Mouse (Mus musculus) urinary bladder, postnatal 4 days (tissue): ENCODE measurements at regions not wholly inside any gene's neighbourhood (a gene's known extent, or its start where the extent isn't known, plus 50 kb on each side); places are given as distances from the start of the nearest gene placed in this dataset.

Experiments
- DNase-seq, 2 experiments: peaks; one replicate each; pipeline ENCODE4 v3.0.0; 2021 to 2022; ENCODE audit warnings: low spot score in 2 of 2

DNA sequence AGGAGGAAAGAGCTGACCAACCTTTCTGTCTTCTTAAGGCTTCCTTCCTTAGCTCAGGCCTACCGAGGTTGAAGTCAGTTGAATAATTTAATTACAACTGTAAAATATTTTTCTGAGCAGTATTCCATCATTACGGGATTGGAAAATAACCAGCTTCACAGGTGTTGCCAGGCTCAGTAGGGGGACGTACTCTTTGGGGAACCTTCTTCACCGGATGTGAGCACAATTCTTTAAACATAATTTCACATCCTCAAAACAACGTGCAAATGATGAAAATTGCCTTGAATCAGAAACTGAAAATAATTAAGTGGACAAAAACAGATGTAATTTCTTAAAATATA lies 515.9 kb downstream of the Tns3 start:
- DNase-seq, result no peak

DNA sequence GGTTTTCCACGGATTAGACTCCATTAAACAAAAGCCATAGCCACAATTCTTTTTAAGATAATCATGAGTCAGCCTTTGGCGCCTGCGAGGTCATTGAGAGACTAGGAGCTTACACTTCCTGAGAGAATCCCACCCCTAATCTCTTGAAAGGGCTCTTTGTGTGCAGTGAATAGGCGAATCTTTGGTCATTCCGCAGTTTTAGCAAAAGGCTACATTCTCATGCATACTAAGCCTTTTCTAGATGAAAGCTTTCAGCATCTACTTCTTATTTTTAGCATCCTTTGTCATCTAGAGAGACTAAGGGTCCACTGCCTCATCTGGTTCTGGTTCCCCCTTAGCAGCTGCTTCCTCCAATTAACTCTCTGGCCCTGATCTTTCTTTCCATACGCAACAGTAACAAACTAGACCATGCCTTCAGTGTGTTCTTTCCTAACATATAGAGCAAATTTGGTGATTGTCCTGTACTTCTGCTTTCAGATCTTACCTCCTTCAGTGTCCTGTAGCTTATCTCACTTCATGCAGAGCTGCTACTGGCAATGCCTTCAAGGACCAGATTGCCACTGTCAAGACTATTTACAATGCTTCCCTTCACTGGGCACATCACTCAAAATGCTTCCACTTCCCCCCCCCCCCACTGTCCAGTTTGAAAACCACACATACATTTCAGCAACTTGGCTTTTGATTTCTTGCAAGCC lies 516.4 kb downstream of the Tns3 start:
- no peak for DNase-seq

GRCm38 (mm10) chr11:8137366-8137765 lies 527.0 kb downstream of the Tns3 start:
- no peak for DNase-seq

GRCm38 (mm10) chr11:8136666-8137065 lies 527.7 kb downstream of the Tns3 start:
- DNase-seq, result no peak

GRCm38 (mm10) chr11:8109286-8109685 lies 555.0 kb downstream of the Tns3 start:
- no peak for DNase-seq

- DNase-seq, result no peak
These were observed 563.2 kb downstream of the Tns3 start for GRCm38 (mm10) chr11:8101091-8101490.

DNA sequence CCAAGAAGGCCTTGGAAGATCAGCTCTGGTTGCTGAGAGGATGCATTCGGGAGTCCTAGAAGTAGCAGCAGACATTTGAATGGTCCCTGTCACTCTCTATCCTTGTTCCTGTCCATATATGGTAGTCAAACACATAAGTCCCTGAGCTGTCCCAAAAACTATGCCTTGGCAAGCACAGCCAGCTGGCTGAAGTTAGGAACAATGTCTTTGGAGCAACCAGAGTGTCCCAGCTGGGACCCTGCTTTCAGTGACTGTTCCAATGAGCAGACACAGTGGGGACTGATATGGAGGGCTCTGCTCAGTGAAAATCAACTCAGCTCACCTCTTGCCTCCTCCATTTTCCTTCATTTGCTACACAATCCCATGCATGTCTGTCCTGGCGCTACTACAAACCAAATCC lies 580.0 kb downstream of the Tns3 start:
- no peak for DNase-seq

DNA sequence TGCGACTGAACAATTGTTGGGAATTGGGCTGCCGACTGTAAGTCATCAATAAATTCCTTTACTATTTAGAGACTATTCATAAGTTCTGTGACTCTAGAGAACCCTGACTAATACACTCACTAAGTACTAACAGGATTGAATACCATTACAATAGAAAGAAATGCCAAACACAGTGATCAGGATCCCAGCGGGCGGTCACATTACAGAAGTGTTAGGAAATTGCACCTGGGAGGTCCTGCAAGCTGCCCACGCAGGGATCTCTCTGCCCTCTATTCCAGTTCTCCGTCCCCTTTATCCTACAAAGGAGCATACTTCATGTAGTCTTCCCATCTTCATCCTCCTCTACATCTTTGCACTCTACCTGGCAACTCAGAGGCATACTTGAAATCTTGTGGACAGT lies 581.5 kb downstream of the Tns3 start:
- no peak for DNase-seq

GRCm38 (mm10) chr11:8073321-8073720 lies 591.0 kb downstream of the Tns3 start:
- no peak for DNase-seq

DNA sequence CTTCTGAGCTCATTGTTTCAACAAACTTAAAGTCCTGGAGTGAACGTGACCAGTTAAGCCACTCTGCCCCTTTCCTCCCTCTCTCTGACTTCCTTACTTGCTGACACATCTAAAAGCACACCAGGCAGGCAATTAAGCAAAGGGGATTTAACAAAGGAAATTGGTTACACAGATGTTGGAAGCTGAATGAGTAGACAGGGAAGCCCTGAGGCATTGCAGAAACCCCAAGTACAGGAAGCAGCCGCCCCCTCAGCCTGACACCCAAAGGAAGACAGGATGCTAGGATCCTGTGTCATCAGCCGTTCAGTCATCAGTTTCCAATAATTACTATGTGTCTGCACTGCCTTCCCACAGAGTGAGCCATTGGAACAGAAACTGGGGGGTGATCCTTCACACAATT lies 595.5 kb downstream of the Tns3 start:
- DNase-seq, result no peak

GRCm38 (mm10) chr11:8067330-8067729 lies 597.0 kb downstream of the Tns3 start:
- DNase-seq, result no peak

DNA sequence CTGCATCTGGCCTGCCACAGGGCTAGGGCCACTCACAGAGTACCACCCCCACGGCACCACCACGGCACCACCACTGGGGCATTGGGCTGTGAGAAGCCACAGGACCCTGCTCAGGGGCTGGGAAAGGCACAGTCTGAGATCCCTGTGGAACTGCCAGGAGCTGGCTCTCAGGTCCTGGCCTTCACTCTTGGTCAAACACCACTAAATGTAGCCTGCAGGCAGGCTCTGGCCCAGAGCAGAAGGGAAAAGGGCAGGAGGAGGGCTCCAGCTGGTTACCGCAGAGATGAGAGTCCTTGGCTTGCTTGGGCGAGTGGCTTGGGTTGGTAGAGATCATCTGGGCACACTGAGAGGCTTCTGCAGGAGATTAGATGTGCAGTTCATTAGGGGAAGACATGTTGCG lies 598.5 kb downstream of the Tns3 start:
- no peak for DNase-seq

DNA sequence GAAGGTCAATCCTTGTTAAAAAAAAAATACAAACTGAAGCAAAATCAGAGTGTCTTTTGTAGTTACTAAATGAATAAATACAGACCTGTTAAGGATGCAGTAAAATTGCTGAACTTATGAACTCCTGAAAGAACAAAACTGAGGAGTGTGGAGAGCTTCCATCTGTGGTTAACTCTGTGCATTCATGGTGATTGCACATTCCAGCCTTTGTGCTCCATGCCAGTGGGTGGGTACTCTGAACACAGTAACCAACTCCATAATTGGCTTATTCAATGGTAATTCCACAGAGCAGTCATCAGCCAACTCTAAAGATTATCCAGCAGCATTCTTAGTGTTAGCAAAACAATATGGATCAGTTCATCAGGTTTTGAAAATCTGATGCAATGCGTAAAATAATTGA lies 599.2 kb downstream of the Tns3 start:
- DNase-seq, result no peak

DNA sequence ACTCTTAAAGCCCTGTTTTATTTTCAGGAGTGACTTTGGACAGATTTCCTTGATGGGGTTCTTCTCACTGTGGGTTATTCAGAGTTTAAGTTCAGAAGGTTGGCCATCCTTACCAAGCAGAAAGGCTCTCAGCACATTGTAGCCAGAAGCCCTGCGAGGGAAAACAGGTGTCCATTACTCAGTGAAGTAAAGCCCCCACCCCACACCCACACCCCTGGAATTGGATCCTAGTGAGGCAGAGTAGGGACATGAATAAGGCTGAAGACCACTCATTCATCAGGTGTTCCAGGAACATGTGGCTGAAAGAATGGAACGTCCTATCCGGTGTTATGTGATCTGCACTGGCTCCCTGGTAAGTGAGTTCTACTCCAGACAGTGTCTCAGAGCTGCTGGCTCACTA lies 602.3 kb downstream of the Tns3 start:
- no peak for DNase-seq

GRCm38 (mm10) chr11:8061573-8061972 lies 602.8 kb downstream of the Tns3 start:
- no peak for DNase-seq

GRCm38 (mm10) chr11:8051499-8051898 lies 612.8 kb downstream of the Tns3 start:
- DNase-seq, result no peak

GRCm38 (mm10) chr11:8045086-8045485 lies 619.2 kb downstream of the Tns3 start:
- DNase-seq, result no peak

DNA sequence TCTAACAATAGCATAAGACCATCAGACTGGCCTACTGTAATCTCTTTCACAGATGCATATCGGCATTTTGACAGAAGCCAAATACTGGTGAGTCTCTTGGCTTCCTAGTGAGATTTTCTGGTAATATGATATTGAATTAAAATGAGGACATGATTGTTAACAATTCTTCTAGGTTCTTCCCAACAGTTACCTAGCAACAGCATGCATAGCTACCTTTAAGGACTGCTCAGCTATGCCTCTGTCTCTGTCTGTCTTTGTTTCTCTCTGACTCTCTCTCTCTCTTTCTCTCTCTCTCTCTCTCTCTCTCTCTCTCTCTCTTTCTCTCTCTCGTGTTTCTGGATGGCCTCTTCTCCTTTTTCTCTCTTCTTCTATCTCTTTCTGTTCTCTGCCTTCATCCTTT lies 634.2 kb downstream of the Tns3 start:
- DNase-seq, result no peak

DNA sequence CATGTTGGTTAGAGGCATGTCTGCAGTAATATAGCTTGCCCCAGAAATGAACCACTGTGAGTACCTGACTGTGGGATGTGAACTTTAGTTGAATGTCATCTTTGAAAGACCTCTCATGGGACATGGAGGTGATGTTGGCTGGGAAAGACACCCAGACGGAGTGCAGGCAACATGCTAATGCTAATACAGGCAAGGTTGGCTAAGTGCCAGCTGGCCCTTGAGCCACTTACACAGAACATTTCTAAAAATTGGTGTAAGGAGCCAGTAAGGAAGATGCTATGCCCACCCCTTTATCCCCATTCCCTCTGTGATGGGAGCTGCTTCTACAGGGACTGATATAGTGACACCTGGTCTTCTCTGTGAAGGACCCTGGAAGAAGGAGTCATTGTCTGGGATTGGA lies 656.5 kb downstream of the Tns3 start:
- DNase-seq, result no peak

GRCm38 (mm10) chr11:7981031-7981430 lies 683.3 kb downstream of the Tns3 start:
- no peak for DNase-seq

DNA sequence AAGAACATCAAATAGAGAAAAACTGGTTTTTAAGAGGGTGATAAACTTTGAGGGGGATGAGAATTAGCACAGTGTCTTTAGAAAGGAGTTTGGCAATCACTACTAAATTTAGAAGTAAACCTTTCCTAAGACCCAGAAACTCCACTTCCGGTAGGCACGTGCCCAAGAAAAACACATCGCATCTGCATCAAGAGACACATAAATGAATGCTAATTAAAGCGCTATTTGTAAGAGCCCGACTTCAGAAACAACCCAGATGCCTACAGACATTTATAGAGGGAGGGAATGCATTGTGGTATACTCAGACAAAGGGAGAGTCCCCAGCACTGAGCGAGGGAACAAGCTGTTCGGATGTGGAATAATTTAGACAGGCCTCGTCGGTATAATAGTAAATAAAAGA lies 688.5 kb downstream of the Tns3 start:
- DNase-seq, result no peak

DNA sequence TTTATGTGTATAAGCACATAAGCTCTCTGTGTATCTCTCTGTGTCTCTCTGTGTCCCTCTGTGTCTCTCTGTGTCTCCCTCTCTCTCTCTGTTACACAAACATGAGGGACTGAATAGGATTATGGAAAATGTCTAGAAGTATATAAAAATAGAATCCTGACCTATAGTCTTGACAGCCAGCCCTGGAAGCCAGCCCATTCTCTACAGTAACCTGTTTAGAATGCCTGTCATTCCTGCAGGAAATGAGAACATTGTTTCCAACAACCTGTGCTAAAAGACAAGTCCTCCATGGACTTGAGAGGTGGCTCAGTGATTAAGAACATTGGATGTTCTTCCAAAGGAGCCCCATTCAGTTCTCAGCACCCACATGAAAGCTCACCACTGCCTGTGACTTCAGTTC lies 714.4 kb downstream of the Tns3 start:
- no peak for DNase-seq

- DNase-seq, result no peak
These were observed 715.0 kb downstream of the Tns3 start for GRCm38 (mm10) chr11:7949201-7949875.

DNA sequence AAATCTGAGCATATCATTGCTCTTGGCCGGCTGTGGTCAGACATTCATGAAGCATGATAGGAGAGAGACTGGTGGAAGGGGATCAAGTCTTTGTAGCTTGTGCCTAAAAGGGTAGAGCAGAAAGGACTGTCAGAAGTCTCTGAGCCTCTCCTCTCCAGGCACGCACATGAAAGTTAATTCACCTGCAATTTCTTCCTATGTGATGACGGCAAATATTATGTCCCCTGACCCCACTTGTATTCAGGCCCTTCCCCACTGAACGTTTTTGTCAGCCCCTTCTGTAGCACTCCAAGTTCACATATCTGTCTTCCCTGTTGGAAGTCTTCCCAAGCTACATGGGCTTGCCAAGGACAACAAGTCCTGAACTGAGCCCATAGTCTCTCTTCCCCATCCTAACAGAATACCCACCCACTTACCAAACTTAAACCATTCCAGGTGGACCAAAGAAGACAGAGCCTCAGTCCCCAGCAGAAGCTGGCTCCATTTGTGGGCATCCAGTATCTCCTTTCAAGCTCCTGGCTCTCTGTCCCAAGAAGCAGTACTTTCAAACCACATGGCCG lies 719.3 kb downstream of the Tns3 start:
- DNase-seq, result no peak
